Mouse (Mus musculus) mouse trophoblast stem cell (cell line): ENCODE data around the gene Pcbd1.

Source experiments
- in situ Hi-C, 2 experiments: fragments of 300-500 bp; cut with MseI, MboI; formaldehyde crosslinking; loops; 2 replicates in 1 of 2; 3 replicates in 1 of 2; pipeline ENCODE4 v1.15.1; 2025

The Pcbd1 gene

DNA sequence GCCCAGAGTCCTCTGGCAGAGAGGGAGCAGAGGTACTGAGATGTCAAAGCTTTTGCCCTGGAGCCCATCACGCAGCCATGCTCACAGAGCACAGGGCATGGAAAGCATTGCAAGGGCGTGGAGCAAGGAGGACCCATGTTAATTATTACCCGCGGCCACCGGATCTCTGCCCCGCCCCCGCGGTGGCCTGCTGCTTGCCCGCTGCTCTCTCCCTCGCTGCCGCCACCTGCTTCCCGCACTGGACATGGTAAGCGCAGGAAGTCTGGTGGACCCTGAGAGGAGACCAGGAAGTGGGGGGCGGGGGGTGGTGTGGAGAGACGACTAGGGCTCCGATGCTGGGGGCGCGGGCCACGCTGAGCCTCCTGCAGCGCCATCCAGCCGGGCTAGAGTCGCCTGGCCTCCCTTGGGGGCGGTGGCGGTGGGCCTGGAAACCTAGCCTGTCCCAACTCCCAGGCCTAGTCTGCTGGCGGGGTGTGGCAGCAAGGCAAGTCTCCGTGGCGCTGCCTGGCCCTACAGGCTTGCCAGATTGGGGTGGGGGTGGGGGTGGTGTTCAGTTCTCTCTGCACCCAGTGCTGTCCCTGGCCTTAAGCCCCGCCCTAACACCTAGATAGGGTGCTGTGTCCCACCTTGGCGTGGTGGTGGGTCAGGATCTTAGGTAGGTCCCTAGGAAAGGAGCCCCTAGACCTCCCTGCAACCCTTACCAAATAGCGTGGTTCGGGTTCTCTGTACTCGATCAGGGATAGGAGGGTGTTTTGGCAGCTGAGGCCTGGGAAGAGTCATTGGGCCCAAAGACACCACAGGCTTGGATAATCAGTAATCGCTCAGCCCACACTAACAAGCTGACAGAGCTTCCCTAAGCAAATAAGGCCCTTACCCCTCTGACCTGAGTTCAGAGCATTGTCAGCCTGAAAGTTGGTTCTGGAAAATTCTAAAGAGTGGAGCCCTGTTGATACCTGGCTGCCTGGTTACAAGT lies at the start of gene Pcbd1:
TSS of gene Pcbd1 (plus strand) at position 162 of the 973 bp plus-strand sequence.
- in situ Hi-C loops, result no loop called here

DNA sequence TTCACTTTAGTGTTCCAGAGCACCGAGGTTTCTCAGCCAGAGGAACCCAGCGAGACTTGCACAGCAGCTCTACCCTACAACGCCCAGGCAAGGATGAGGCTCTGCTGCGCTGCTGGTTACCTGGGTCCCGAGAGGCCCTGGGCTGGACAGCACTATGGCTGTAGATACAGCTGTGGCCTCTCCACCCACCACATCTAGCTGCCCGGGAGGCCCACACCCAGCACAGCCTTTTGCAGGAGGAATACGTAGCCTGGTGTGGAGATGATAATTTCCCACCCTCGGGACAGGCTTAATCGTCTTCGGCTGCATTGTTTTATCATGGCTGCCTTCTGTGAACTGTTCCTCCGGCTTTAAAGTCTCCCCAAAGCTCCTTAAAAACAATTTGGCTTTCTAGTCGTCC lies 49.5 kb upstream of the Pcbd1 start:
- in situ Hi-C loops, result no loop called here

GRCm38 (mm10) chr10:61045081-61045480 lies 44.0 kb upstream of the Pcbd1 start:
- in situ Hi-C loops, result no loop called here

DNA sequence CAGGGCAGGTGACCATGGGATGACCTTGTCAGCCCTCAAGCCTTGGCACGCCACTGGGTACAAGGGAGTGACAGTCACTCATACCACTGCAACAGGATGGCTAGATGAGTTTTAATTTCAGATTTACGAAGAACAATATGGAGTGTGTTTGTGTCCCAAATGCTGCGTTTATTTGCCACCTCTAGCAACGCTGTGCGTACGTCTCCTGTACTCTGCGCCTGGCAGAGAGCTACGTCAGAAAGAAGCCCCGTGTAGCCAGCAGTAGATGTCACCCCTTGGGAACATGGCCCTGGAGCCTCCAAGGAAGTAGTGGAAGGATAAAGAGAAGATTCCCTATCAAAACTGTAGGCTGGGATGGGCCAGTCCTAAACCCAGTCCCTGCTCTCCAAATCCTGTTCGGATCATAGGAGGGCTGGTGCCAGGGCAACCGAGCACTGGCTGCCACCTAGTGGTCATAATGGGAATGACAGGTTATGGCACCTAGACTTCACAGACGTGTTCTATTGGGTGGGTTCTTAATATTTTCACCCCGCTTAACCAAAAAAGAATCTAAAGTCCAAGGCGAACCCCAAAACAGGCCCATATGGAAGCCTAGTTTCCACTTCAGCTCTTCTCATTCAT lies 37.0 kb upstream of the Pcbd1 start:
- in situ Hi-C loops, result loop anchor here (5.0 to 10.0 kb wide), 3 partner anchors 215 to 297 kb away; partner anchors contain the start of genes Slc29a3 (in 1 of the 2) and Unc5b (in 1 of the 2)

DNA sequence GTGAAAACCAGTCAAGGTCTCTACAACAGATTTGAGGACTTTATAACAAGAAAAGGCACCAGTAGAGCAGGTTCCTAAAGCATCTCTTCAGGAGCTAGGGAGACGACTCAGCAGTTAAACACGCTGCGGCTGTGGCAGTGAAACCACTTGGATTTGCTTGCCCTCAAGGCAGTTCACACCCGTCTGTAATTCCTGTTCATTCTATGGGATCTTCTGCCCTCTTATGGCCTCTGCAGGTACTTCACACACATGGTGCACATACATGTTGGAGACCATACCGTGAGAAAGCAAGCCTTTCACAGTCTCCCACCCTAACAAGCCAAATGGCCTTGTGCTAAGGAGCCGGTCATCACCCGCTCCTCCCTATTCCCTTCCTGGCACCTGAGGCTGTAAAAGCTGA lies 32.5 kb upstream of the Pcbd1 start:
- in situ Hi-C loops, result loop anchor here in 1 of 2 experiments (10.0 kb wide), 1 partner anchor 302 kb away; the partner anchor contains the start of gene Slc29a3

- in situ Hi-C loops, result loop anchor here in 1 of 2 experiments (10.0 kb wide), 1 partner anchor 304 kb away; the partner anchor contains the start of gene Slc29a3
Observed at GRCm38 (mm10) chr10:61059101-61059500, 30.0 kb upstream of the Pcbd1 start.

GRCm38 (mm10) chr10:61059543-61060110 lies 29.5 kb upstream of the Pcbd1 start:
- in situ Hi-C loops, result loop anchor here in 1 of 2 experiments (10.0 kb wide), 1 partner anchor 305 kb away; the partner anchor contains the start of gene Slc29a3

- in situ Hi-C loops, result no loop called here
Observed at GRCm38 (mm10) chr10:61063271-61063864, 25.8 kb upstream of the Pcbd1 start.

DNA sequence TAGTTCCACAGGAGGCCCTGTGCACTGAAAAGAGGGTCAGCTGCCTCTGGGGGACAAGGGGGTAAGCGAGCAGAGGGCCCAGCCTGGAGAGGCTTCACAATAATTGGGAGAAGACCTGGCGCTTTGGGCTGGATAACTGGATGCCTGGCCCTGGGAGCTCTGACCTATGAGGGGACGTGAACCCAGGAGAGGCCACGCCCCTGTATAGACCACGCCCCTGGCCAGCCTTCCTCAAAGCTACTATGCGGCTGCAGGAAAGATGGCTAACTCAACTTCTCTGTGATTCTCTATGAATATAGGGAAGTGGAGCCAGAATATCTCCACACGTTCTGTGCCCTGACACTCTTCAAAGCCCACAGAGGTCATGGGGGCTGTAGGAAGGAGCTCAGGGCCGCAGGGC lies 24.5 kb upstream of the Pcbd1 start:
- in situ Hi-C loops, result no loop called here

DNA sequence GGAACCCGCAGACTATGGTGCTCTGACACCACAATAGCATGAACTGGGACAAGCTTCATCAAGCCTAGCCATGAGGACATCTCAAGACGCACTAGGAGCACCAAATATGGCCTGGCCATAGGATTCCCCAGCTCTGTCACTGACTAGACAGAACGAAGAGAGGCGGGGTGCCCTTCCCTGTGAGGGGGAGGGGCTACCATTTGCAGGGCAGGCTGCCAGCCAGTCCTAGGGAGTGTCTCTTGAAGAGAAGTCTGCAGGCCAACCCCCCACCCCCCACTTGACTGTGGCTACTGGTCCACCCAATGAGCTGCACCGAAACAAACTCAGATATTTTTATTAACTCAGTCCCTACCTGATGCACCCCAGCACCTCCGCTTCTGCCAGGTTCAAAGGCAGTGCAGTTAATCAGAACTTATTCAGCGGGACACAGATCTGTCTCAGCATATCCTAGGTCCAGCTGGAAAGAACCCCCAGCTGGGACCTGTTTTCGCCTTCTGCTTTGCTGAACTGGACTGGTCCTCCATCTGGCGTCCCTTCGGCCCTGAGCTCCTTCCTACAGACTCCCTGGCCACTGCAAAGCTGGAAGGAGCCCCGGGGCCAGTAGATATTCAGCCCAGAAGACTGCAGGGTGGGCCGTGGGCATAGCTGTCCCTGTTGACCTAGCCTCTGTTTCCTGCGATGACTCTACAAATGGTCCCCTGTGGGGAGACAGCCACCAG lies 23.7 kb upstream of the Pcbd1 start:
- in situ Hi-C loops, result no loop called here

DNA sequence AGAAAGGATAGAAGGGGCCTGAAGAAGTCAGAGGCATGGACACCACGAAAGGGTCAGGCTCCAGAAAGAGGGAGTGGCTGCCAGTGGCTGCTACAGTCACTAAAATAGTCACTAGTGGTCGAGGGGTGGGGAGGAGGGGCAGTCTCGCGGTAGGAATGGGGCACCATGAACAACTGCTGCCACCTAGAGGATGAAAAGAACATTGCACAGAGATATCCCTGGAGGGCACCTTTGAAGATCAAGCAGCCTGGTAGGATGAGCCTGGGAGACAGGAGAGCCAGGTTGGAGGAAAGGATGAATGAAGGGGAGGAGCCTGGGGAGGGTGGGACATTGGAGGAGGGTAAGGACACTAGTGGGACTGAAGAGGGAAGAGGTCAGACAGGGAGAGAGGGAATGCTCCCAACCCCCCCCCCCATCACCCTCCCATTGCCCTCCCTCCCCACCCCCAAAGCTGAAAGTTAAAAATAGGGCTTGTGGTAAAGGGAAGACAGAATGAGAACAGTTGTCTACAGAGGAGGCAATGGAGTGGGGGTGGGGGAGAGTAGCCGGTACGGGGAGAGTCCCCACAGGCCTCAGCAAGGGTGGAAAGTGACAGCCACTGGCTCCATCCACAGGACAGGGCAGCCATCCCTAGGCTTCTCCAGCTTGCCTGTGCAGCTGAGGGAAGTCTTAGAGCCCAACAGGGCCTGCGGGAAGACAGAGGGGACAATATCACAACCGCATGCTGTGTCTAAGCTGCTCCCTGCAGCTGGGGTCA lies 20.5 kb upstream of the Pcbd1 start:
- in situ Hi-C loops, result no loop called here

DNA sequence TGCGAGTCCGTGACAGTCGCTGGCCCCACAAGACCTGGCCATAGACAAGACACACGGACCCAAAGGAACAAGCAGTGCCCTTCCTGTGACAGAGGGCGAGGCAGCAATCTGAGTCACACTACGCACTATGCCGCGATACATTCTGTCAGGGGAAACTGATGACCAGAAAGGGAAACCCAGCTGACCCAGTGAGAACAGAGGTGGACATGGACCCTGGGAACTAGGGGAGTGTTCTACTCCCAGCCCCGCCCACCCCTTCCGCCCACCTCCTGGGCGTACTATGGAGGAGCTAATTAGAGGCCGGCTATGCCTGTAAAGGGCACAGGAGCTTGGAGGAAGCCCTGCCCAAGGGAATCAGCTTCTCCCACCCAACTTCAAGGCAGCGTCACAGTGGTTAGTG lies 19.9 kb upstream of the Pcbd1 start:
- in situ Hi-C loops, result no loop called here

DNA sequence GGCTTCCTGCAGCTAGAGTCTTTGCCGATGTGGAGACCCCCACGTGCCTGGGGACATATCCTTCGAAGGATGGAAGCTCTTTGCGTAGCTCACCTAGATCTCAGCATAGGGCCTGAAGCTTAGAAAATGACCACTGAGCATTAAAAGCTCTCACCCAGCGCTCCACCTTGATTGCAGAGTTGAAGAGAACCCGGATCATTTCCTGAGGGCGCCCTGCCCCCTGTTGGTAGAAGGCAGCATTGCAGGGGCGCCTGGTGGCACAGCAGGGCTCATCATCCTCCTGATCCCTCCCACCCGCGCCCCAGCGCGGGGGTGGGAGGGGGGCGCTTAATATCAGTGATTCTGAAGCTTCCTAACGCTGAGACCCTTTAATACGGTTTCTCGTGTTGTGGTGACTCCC lies 16.8 kb upstream of the Pcbd1 start:
- in situ Hi-C loops, result no loop called here

- in situ Hi-C loops, result no loop called here
Observed at GRCm38 (mm10) chr10:61074643-61075042, 14.5 kb upstream of the Pcbd1 start.

GRCm38 (mm10) chr10:61075607-61076006 lies 13.5 kb upstream of the Pcbd1 start:
- in situ Hi-C loops, result no loop called here

DNA sequence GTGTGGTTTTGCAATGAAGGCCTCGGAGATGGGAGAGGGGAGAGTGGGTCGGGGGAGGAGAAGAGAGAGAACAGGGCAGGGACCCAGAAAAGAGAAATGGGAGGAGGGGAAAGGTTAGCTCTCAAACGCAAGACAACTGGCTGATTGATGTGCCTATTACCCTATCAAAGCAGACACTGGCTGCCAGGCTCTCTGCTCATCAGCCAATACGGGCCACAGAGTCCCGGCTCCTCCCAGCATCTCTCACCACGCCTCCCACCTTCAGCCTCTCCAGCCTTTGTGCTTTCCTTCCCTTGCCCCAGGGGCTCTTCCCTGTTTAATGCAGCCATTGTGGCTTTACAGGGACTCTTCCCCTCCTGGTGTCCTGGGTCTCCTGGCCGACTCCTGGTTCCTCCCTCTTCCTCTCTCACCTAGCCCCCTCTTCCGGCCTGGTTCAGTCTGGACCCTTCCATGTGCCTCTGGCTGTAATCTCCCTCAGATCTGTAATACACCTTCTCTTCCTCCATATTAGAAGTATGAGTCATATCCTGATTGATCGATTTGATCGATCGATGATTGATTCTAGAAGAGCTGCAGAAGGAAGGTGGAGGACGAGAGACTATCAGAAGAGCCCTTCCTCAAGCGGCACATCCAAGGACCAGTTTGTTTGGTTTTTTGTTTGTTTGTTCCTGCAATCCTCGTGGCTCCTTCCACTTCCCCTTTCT lies 8.8 kb upstream of the Pcbd1 start:
- in situ Hi-C loops, result no loop called here

DNA sequence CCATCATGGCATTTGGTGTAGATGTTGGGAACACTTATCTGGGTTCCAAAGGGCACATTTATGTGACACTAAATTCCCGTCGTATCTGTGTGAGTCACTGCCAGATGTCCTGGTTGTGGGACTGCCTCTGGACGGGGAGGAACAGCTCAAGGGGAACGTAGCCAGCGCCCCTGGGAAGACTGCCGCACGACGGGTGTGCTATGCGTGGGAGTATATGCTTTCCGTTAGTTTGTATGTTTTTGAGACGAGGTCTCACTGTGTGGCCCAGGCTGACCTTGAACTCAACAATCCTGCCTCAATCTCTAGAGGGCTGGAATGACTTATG lies 8.2 kb upstream of the Pcbd1 start:
- in situ Hi-C loops, result no loop called here

GRCm38 (mm10) chr10:61085364-61085763 lies 3.8 kb upstream of the Pcbd1 start:
- in situ Hi-C loops, result no loop called here

GRCm38 (mm10) chr10:61086502-61086901 lies 2.6 kb upstream of the Pcbd1 start:
- in situ Hi-C loops, result no loop called here

DNA sequence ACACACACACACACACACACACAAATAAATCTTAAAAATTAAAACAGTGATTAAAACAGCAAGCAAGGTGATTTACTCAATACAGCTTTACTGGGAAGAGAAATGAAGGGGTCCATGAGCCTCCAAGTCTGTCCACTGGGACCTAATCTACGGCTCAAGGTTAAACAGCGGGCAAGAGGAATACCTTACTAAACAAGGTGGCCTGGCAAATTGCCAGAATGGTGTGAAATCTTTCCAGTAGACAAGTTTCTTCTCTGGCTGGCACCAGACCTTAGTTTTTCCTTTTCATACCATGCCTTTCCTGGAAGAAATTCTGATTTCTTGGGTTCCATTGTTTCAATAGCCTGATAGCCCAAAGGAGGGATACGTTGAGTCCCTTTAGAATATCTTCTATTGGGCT lies 663 bp upstream of the Pcbd1 start:
- in situ Hi-C loops, result no loop called here
